Mouse (Mus musculus) erythroblast, embryonic 14.5 days (primary cell): ENCODE results near the gene Ptprg. TPM values are rescaled to one million over a fixed set of nuclear protein-coding genes. Genes with fewer than 3 reads are reported as not detected.
"Not testable (repeated sequence)": the region's sequence is repeated elsewhere in the genome, so short reads cannot be mapped to it uniquely, and the experiment has no call there.

Source experiments
- H3K27me3 ChIP-seq: 2 replicates; pipeline ENCODE4 v1.6.1; 2012; ENCODE audit warnings: inconsistent platforms; ENCODE audit not compliant: control insufficient read depth
- H3K36me3 ChIP-seq: 2 replicates; pipeline ENCODE4 v1.6.1; 2012; ENCODE audit warnings: mild to moderate bottlenecking, inconsistent platforms; ENCODE audit not compliant: control insufficient read depth
- H3K4me1 ChIP-seq: 2 replicates; pipeline ENCODE4 v1.6.1; 2012; ENCODE audit warnings: inconsistent platforms; ENCODE audit not compliant: control insufficient read depth
- H3K4me3 ChIP-seq: replicated peaks from 2 replicates; pipeline ENCODE3; 2012; ENCODE audit warnings: moderate library complexity, mild to moderate bottlenecking, inconsistent platforms
- H3K9me3 ChIP-seq: 2 replicates; pipeline ENCODE4 v1.6.1; 2012; ENCODE audit warnings: low read length, inconsistent platforms, mixed read lengths; ENCODE audit not compliant: control insufficient read depth
- GATA1 ChIP-seq: IDR thresholded peaks from 2 replicates; pipeline ENCODE4 v1.6.1; 2012; ENCODE audit warnings: low read length, inconsistent platforms, mixed read lengths
- TAL1 ChIP-seq: IDR thresholded peaks from 3 replicates; pipeline ENCODE4 v1.6.1; 2012; ENCODE audit warnings: low read length, inconsistent platforms, mixed read lengths
- polyA plus RNA-seq: library from polyadenylated mRNA; stranded (reverse); fragments of >175 nt; gene quantifications from 2 replicates; pipeline ENCODE4 v1.2.3, GENCODE M21; 2012

Ptprg gene
- polyA plus RNA-seq, 1 experiment, result not detected

GRCm38 (mm10) chr14:11811142-11811761 is 257.9 kb downstream of the Ptprg start:
- no peaks in the 10 kb centered on the region for H3K4me1 ChIP-seq
- H3K27me3 ChIP-seq, result no peaks in the 10 kb centered on the region
- no peaks in the 10 kb centered on the region for H3K9me3 ChIP-seq
- TF ChIP-seq GATA1 (no peak), TAL1 (no peak)
- no peak overlapping the region for H3K4me3 ChIP-seq
- H3K36me3 ChIP-seq, result no peaks in the 10 kb centered on the region

GRCm38 (mm10) chr14:11812291-11812690 is 259.0 kb downstream of the Ptprg start:
- Histone ChIP-seq H3K36me3 (no peaks in the 10 kb centered on the region), H3K27me3 (no peaks in the 10 kb centered on the region)
- TF ChIP-seq TAL1 (no peak), GATA1 (no peak)

GRCm38 (mm10) chr14:11814811-11815210 is 261.5 kb downstream of the Ptprg start:
- H3K9me3 ChIP-seq, H3K4me3 ChIP-seq, H3K4me1 ChIP-seq, H3K36me3 ChIP-seq, H3K27me3 ChIP-seq: not testable (repeated sequence)

More at GRCm38 (mm10) chr14:11812291-11812690, 259.0 kb downstream of the Ptprg start:
- H3K4me3 ChIP-seq, result no peak overlapping the region
- no peaks in the 10 kb centered on the region for H3K9me3 ChIP-seq
- H3K4me1 ChIP-seq, result no peaks in the 10 kb centered on the region

- H3K27me3 ChIP-seq, result no peaks in the 10 kb centered on the region
- H3K36me3 ChIP-seq, result no peaks in the 10 kb centered on the region
- no peak overlapping the region for H3K4me3 ChIP-seq
- TF ChIP-seq TAL1 (no peak), GATA1 (no peak)
- no peaks in the 10 kb centered on the region for H3K9me3 ChIP-seq
- H3K4me1 ChIP-seq, result no peaks in the 10 kb centered on the region
Measured at GRCm38 (mm10) chr14:11817236-11817635, 263.9 kb downstream of the Ptprg start.

- TF ChIP-seq TAL1 (no peak), GATA1 (no peak)
- Histone ChIP-seq H3K4me3 (no peak overlapping the region), H3K27me3 (no peaks in the 10 kb centered on the region), H3K36me3 (no peaks in the 10 kb centered on the region), H3K9me3 (no peaks in the 10 kb centered on the region), H3K4me1 (no peaks in the 10 kb centered on the region)
Measured at GRCm38 (mm10) chr14:11818054-11818453, 264.7 kb downstream of the Ptprg start.

GRCm38 (mm10) chr14:11818721-11819120 is 265.4 kb downstream of the Ptprg start:
- Histone ChIP-seq H3K4me1 (no peaks in the 10 kb centered on the region), H3K9me3 (no peaks in the 10 kb centered on the region), H3K27me3 (no peaks in the 10 kb centered on the region), H3K4me3 (no peak overlapping the region), H3K36me3 (no peaks in the 10 kb centered on the region)
- TF ChIP-seq TAL1 (no peak), GATA1 (no peak)

GRCm38 (mm10) chr14:11819326-11819725 is 266.0 kb downstream of the Ptprg start:
- Histone ChIP-seq H3K4me3 (no peak overlapping the region), H3K27me3 (no peaks in the 10 kb centered on the region), H3K9me3 (no peaks in the 10 kb centered on the region), H3K4me1 (no peaks in the 10 kb centered on the region), H3K36me3 (no peaks in the 10 kb centered on the region)
- no peak for TF ChIP-seq GATA1
- TF ChIP-seq TAL1, result no peak

GRCm38 (mm10) chr14:11822830-11823700 is 269.7 kb downstream of the Ptprg start:
- no peaks in the 10 kb centered on the region for H3K4me1 ChIP-seq
- H3K36me3 ChIP-seq, result no peaks in the 10 kb centered on the region
- no peak for TF ChIP-seq GATA1
- no peak for TF ChIP-seq TAL1
- H3K27me3 ChIP-seq, result no peaks in the 10 kb centered on the region
- H3K4me3 ChIP-seq, result no peak overlapping the region
- H3K9me3 ChIP-seq, result no peaks in the 10 kb centered on the region

- TF ChIP-seq GATA1, result no peak
- no peak for TF ChIP-seq TAL1
- H3K4me1 ChIP-seq, result no peaks in the 10 kb centered on the region
Measured at GRCm38 (mm10) chr14:11823701-11824095, 270.4 kb downstream of the Ptprg start.

More at GRCm38 (mm10) chr14:11823701-11824095, 270.4 kb downstream of the Ptprg start:
- Histone ChIP-seq H3K27me3 (no peaks in the 10 kb centered on the region), H3K36me3 (no peaks in the 10 kb centered on the region), H3K4me3 (no peak overlapping the region), H3K9me3 (no peaks in the 10 kb centered on the region)
